Mouse (Mus musculus): ENCODE data around the gene Ppfia3. TPM values are rescaled to one million over a fixed set of nuclear protein-coding genes. Genes with fewer than 3 reads are reported as not detected.

Ppfia3 gene
- polyA plus RNA-seq, 1 experiment from 2014 or later = 10.7 TPM

GRCm38 (mm10) chr7:45315182-45315701 is 51.6 kb downstream of the Ppfia3 start:
- DNase-seq (ENCODE audit: low spot score) (no peak), ATAC-seq (no peak)
- Histone ChIP-seq H3K9me3 (replicated peaks; ENCODE audit: control insufficient read depth, low read length) (no peaks in the 10 kb centered on the region), H3K27me3 (replicated peaks; ENCODE audit: control insufficient read depth, insufficient read depth, low read length) (no peaks in the 10 kb centered on the region), H3K9ac (ENCODE audit: low read length) (no peak overlapping the region), H3K4me1 (ENCODE audit: control insufficient read depth, insufficient read depth, low read length) (peaks cover 5% of the 10 kb centered on the region; the same call in 1 of the 2 replicates), H3K36me3 (ENCODE audit: control insufficient read depth, insufficient read depth, low read length) (no peaks in the 10 kb centered on the region), H3K4me3 (ENCODE audit: low read depth, low read length) (no peak overlapping the region), H3K27ac (ENCODE audit: low read depth, low read length) (no peak overlapping the region), H3K4me2 (ENCODE audit: low read length) (no peak overlapping the region)
- WGBS = 86% methylated on average over 10 of the region's 10 CpGs

- no peak for ATAC-seq
- peak overlapping the region; percentile 43 for H3K9ac ChIP-seq (ENCODE audit: low read length)
- no peaks in the 10 kb centered on the region for H3K36me3 ChIP-seq (ENCODE audit: control insufficient read depth, insufficient read depth, low read length)
- no peak for DNase-seq (ENCODE audit: low spot score)
- H3K4me3 ChIP-seq (ENCODE audit: low read depth, low read length) = no peak overlapping the region
- WGBS = 42% methylated on average over 9 of the region's 9 CpGs
- H3K27ac ChIP-seq (ENCODE audit: low read depth, low read length) = no peak overlapping the region
- peaks cover 5% of the 10 kb centered on the region; the same call in 1 of the 2 replicates for H3K4me1 ChIP-seq (ENCODE audit: control insufficient read depth, insufficient read depth, low read length)
- H3K9me3 ChIP-seq (replicated peaks; ENCODE audit: control insufficient read depth, low read length) = no peaks in the 10 kb centered on the region
- H3K4me2 ChIP-seq (ENCODE audit: low read length) = no peak overlapping the region
- H3K27me3 ChIP-seq (replicated peaks; ENCODE audit: control insufficient read depth, insufficient read depth, low read length) = no peaks in the 10 kb centered on the region
Measured at GRCm38 (mm10) chr7:45313495-45313894, 53.3 kb downstream of the Ppfia3 start.

- Histone ChIP-seq H3K27ac (ENCODE audit: low read depth, low read length) (no peak overlapping the region), H3K4me1 (ENCODE audit: control insufficient read depth, insufficient read depth, low read length) (peaks cover 5% of the 10 kb centered on the region; the same call in 1 of the 2 replicates), H3K36me3 (ENCODE audit: control insufficient read depth, insufficient read depth, low read length) (no peaks in the 10 kb centered on the region), H3K4me3 (ENCODE audit: low read depth, low read length) (no peak overlapping the region), H3K27me3 (replicated peaks; ENCODE audit: control insufficient read depth, insufficient read depth, low read length) (no peaks in the 10 kb centered on the region), H3K9ac (ENCODE audit: low read length) (peak overlapping the region; percentile 43), H3K4me2 (ENCODE audit: low read length) (no peak overlapping the region), H3K9me3 (replicated peaks; ENCODE audit: control insufficient read depth, low read length) (no peaks in the 10 kb centered on the region)
- no peak for DNase-seq (ENCODE audit: low spot score)
- 27% methylated on average over 10 of the region's 10 CpGs for WGBS
- ATAC-seq = no peak
Measured at GRCm38 (mm10) chr7:45312686-45313453, 53.9 kb downstream of the Ppfia3 start.

- Histone ChIP-seq H3K4me1 (ENCODE audit: control insufficient read depth, insufficient read depth, low read length) (peaks cover 5% of the 10 kb centered on the region; the same call in 1 of the 2 replicates), H3K27me3 (replicated peaks; ENCODE audit: control insufficient read depth, insufficient read depth, low read length) (no peaks in the 10 kb centered on the region), H3K36me3 (ENCODE audit: control insufficient read depth, insufficient read depth, low read length) (no peaks in the 10 kb centered on the region), H3K4me2 (ENCODE audit: low read length) (no peak overlapping the region), H3K27ac (ENCODE audit: low read depth, low read length) (no peak overlapping the region), H3K4me3 (ENCODE audit: low read depth, low read length) (no peak overlapping the region), H3K9me3 (replicated peaks; ENCODE audit: control insufficient read depth, low read length) (no peaks in the 10 kb centered on the region), H3K9ac (ENCODE audit: low read length) (no peak overlapping the region)
- DNase-seq (ENCODE audit: low spot score) (no peak), ATAC-seq (no peak)
- WGBS = 81% methylated on average over 8 of the region's 8 CpGs
Measured at GRCm38 (mm10) chr7:45312023-45312422, 54.8 kb downstream of the Ppfia3 start.

- Histone ChIP-seq H3K9me3 (replicated peaks; ENCODE audit: control insufficient read depth, low read length) (no peaks in the 10 kb centered on the region), H3K9ac (ENCODE audit: low read length) (no peak overlapping the region; the same call in 1 of the 2 replicates), H3K36me3 (ENCODE audit: control insufficient read depth, insufficient read depth, low read length) (no peaks in the 10 kb centered on the region), H3K27me3 (replicated peaks; ENCODE audit: control insufficient read depth, insufficient read depth, low read length) (no peaks in the 10 kb centered on the region), H3K4me1 (ENCODE audit: control insufficient read depth, insufficient read depth, low read length) (peaks cover 13% of the 10 kb centered on the region), H3K4me2 (ENCODE audit: low read length) (no peak overlapping the region), H3K4me3 (ENCODE audit: low read depth, low read length) (no peak overlapping the region), H3K27ac (ENCODE audit: low read depth, low read length) (no peak overlapping the region)
- 0 out of 2 replicates have a peak, but pooled peaks have one; percentile 44 for ATAC-seq
- peak; percentile 74 for DNase-seq (ENCODE audit: low spot score)
- WGBS = 7% methylated on average over 9 of the region's 9 CpGs
Measured at GRCm38 (mm10) chr7:45309455-45309854, 57.4 kb downstream of the Ppfia3 start.

- no peaks in the 10 kb centered on the region for H3K36me3 ChIP-seq (ENCODE audit: control insufficient read depth, insufficient read depth, low read length)
- no peak overlapping the region for H3K27ac ChIP-seq (ENCODE audit: low read depth, low read length)
- ATAC-seq (no peak), DNase-seq (ENCODE audit: low spot score) (no peak)
- H3K27me3 ChIP-seq (replicated peaks; ENCODE audit: control insufficient read depth, insufficient read depth, low read length) = no peaks in the 10 kb centered on the region
- H3K4me2 ChIP-seq (ENCODE audit: low read length) = no peak overlapping the region
- H3K4me1 ChIP-seq (ENCODE audit: control insufficient read depth, insufficient read depth, low read length) = peaks cover 13% of the 10 kb centered on the region
- H3K9ac ChIP-seq (ENCODE audit: low read length) = peak overlapping the region; percentile 13; the same call in 1 of the 2 replicates
- no peak overlapping the region for H3K4me3 ChIP-seq (ENCODE audit: low read depth, low read length)
- no peaks in the 10 kb centered on the region for H3K9me3 ChIP-seq (replicated peaks; ENCODE audit: control insufficient read depth, low read length)
- 73% methylated on average over 14 of the region's 15 CpGs for WGBS
Measured at GRCm38 (mm10) chr7:45308551-45309240, 58.1 kb downstream of the Ppfia3 start.

- Histone ChIP-seq H3K9ac (ENCODE audit: low read length) (peak overlapping the region; percentile 35; the same call in 1 of the 2 replicates), H3K27ac (ENCODE audit: low read depth, low read length) (no peak overlapping the region), H3K4me1 (ENCODE audit: control insufficient read depth, insufficient read depth, low read length) (peaks cover 11% of the 10 kb centered on the region), H3K4me3 (ENCODE audit: low read depth, low read length) (peak overlapping the region; percentile 17), H3K9me3 (replicated peaks; ENCODE audit: control insufficient read depth, low read length) (no peaks in the 10 kb centered on the region), H3K4me2 (ENCODE audit: low read length) (peak overlapping the region; percentile 41), H3K36me3 (ENCODE audit: control insufficient read depth, insufficient read depth, low read length) (no peaks in the 10 kb centered on the region), H3K27me3 (replicated peaks; ENCODE audit: control insufficient read depth, insufficient read depth, low read length) (no peaks in the 10 kb centered on the region)
- 2% methylated on average over 17 of the region's 17 CpGs for WGBS
- ATAC-seq (peak; percentile 18; the same call in 1 of the 2 replicates), DNase-seq (ENCODE audit: low spot score) (peak; percentile 58)
Measured at GRCm38 (mm10) chr7:45305275-45305674, 61.5 kb downstream of the Ppfia3 start.

GRCm38 (mm10) chr7:45304869-45305268 is 62.0 kb downstream of the Ppfia3 start:
- no peaks in the 10 kb centered on the region for H3K36me3 ChIP-seq (ENCODE audit: control insufficient read depth, insufficient read depth, low read length)
- no peak overlapping the region for H3K27ac ChIP-seq (ENCODE audit: low read depth, low read length)
- H3K4me3 ChIP-seq (ENCODE audit: low read depth, low read length) = peak overlapping the region; percentile 17
- H3K27me3 ChIP-seq (replicated peaks; ENCODE audit: control insufficient read depth, insufficient read depth, low read length) = no peaks in the 10 kb centered on the region
- peak overlapping the region; percentile 41 for H3K4me2 ChIP-seq (ENCODE audit: low read length)
- H3K4me1 ChIP-seq (ENCODE audit: control insufficient read depth, insufficient read depth, low read length) = peaks cover 11% of the 10 kb centered on the region
- no peaks in the 10 kb centered on the region for H3K9me3 ChIP-seq (replicated peaks; ENCODE audit: control insufficient read depth, low read length)
- H3K9ac ChIP-seq (ENCODE audit: low read length) = peak overlapping the region; percentile 35; the same call in 1 of the 2 replicates
- DNase-seq (ENCODE audit: low spot score) (no peak), ATAC-seq (no peak)
- WGBS = 12% methylated on average over 13 of the region's 13 CpGs
